Mouse (Mus musculus): ENCODE data around the gene Rassf7. TPM values are rescaled to one million over a fixed set of nuclear protein-coding genes. Genes with fewer than 3 reads are reported as not detected.

Rassf7 gene
- polyA plus RNA-seq, 1 experiment from 2014 or later, result 84.2 TPM

- H3K27me3 ChIP-seq (ENCODE audit: control insufficient read depth, insufficient read depth, low read length), result no peaks in the 10 kb centered on the region
- no peaks in the 10 kb centered on the region for H3K4me1 ChIP-seq (replicated peaks; ENCODE audit: control insufficient read depth, insufficient read depth)
- peak within 1 kb of the TSS; percentile 84 for H3K27ac ChIP-seq (replicated peaks)
- H3K9ac ChIP-seq (ENCODE audit: low read length), result peak within 1 kb of the TSS; percentile 75
- 7% methylated on average over 25 of the region's 25 CpGs for WGBS
- peaks cover 27% of the 10 kb centered on the region for H3K36me3 ChIP-seq (ENCODE audit: control insufficient read depth, insufficient read depth, low read length)
- TF ChIP-seq EP300 (optimal IDR thresholded peaks at IDR 0.05) (no peak), CTCF (IDR thresholded peaks at IDR 0.05; ENCODE audit: low read depth) (no peak)
- H3K4me3 ChIP-seq (ENCODE audit: low read depth, low read length), result peak within 1 kb of the TSS; percentile 71
- peak; percentile 83 for ATAC-seq (ENCODE audit: low FRiP score, low TSS enrichment)
- peak; percentile 84 for DNase-seq (ENCODE audit: low spot score)
- no peaks in the 10 kb centered on the region for H3K9me3 ChIP-seq (ENCODE audit: control insufficient read depth, low read length)
- H3K4me2 ChIP-seq (replicated peaks; ENCODE audit: low read depth), result peak within 1 kb of the TSS; percentile 86
Observed at GRCm38 (mm10) chr7:141265739-141266561, 50.3 kb downstream of the Rassf7 start, which contains the start of gene Irf7. TSS of gene Irf7 (minus strand) at chr7:141266481.

MicroRNAs within 50 kb of the gene (microRNA counts, 519-probe panel; counts per million panel counts)
- microRNA mmu-miR-210, result 5,661 counts per million, percentile 67 among the panel's probes with 10 or more counts

Small RNAs within 50 kb of the gene (microRNA-seq; reads per million reads assigned to microRNA genes)
- 1,168 reads per million, percentile 74 among the genes with 10 or more reads in this experiment for gene Mir210

Other genes with a start within 250 kb of the Rassf7 start
- 162 and 173 TPM in 2 replicates for gene Ifitm1, start 248.6 kb upstream of the Rassf7 start, polyA plus RNA-seq (2015; fragmentation: Nextera tagmentation; extraction: Ambion mirVana)
- 350 and 450 TPM in 2 replicates for gene Ifitm3, start 205.1 kb upstream of the Rassf7 start, polyA plus RNA-seq (2015; fragmentation: Nextera tagmentation; extraction: Ambion mirVana)
- gene Ifitm6, start 197.9 kb upstream of the Rassf7 start, polyA plus RNA-seq (2015; fragmentation: Nextera tagmentation; extraction: Ambion mirVana), result 0.40 and 0.63 TPM in 2 replicates
- gene Gm17387, start 186.7 kb upstream of the Rassf7 start, polyA plus RNA-seq (2015; fragmentation: Nextera tagmentation; extraction: Ambion mirVana), result not detected in 2 replicates
- 1.2 and 1.5 TPM in 2 replicates for gene B4galnt4, start 154.8 kb upstream of the Rassf7 start, polyA plus RNA-seq (2015; fragmentation: Nextera tagmentation; extraction: Ambion mirVana)
- 97.9 and 105 TPM in 2 replicates for gene Pkp3, start 137.6 kb upstream of the Rassf7 start, polyA plus RNA-seq (2015; fragmentation: Nextera tagmentation; extraction: Ambion mirVana)
- gene Sigirr, start 115.3 kb upstream of the Rassf7 start, polyA plus RNA-seq (2015; fragmentation: Nextera tagmentation; extraction: Ambion mirVana), result 12.6 and 14.0 TPM in 2 replicates
- 17.9 and 20.4 TPM in 2 replicates for gene Ano9, start 98.1 kb upstream of the Rassf7 start, polyA plus RNA-seq (2015; fragmentation: Nextera tagmentation; extraction: Ambion mirVana)
- gene Ptdss2, start 93.5 kb upstream of the Rassf7 start, polyA plus RNA-seq (2015; fragmentation: Nextera tagmentation; extraction: Ambion mirVana), result 21.6 and 22.9 TPM in 2 replicates
- 216 and 220 TPM in 2 replicates for gene Rnh1, start 43.0 kb upstream of the Rassf7 start, polyA plus RNA-seq (2015; fragmentation: Nextera tagmentation; extraction: Ambion mirVana)
- 118 and 125 TPM in 2 replicates for gene Hras, start 21.9 kb upstream of the Rassf7 start, polyA plus RNA-seq (2015; fragmentation: Nextera tagmentation; extraction: Ambion mirVana)
- 2.8 and 3.5 TPM in 2 replicates for gene Lrrc56, start 21.7 kb upstream of the Rassf7 start, polyA plus RNA-seq (2015; fragmentation: Nextera tagmentation; extraction: Ambion mirVana)
- 2.7 and 3.6 TPM in 2 replicates for gene Lmntd2, start 1.8 kb upstream of the Rassf7 start, polyA plus RNA-seq (2015; fragmentation: Nextera tagmentation; extraction: Ambion mirVana)
- gene Phrf1, start 12.9 kb downstream of the Rassf7 start, polyA plus RNA-seq (2015; fragmentation: Nextera tagmentation; extraction: Ambion mirVana), result 19.1 and 19.9 TPM in 2 replicates
- gene Irf7, start 50.6 kb downstream of the Rassf7 start, polyA plus RNA-seq (2015; fragmentation: Nextera tagmentation; extraction: Ambion mirVana), result 11.3 and 12.2 TPM in 2 replicates
- gene Cdhr5, start 60.9 kb downstream of the Rassf7 start, polyA plus RNA-seq (2015; fragmentation: Nextera tagmentation; extraction: Ambion mirVana), result 1.2 and 2.0 TPM in 2 replicates
- 2.2 and 2.4 TPM in 2 replicates for gene Sct, start 63.3 kb downstream of the Rassf7 start, polyA plus RNA-seq (2015; fragmentation: Nextera tagmentation; extraction: Ambion mirVana)
- 0.06 and 0.16 TPM in 2 replicates for gene Drd4, start 76.1 kb downstream of the Rassf7 start, polyA plus RNA-seq (2015; fragmentation: Nextera tagmentation; extraction: Ambion mirVana)
- gene Deaf1, start 111.8 kb downstream of the Rassf7 start, polyA plus RNA-seq (2015; fragmentation: Nextera tagmentation; extraction: Ambion mirVana), result 37.6 and 40.1 TPM in 2 replicates
- 18.6 and 19.7 TPM in 2 replicates for gene Tmem80, start 111.9 kb downstream of the Rassf7 start, polyA plus RNA-seq (2015; fragmentation: Nextera tagmentation; extraction: Ambion mirVana)
- gene Eps8l2, start 123.0 kb downstream of the Rassf7 start, polyA plus RNA-seq (2015; fragmentation: Nextera tagmentation; extraction: Ambion mirVana), result 86.1 and 96.5 TPM in 2 replicates
- 459 and 468 TPM in 2 replicates for gene Taldo1, start 176.3 kb downstream of the Rassf7 start, polyA plus RNA-seq (2015; fragmentation: Nextera tagmentation; extraction: Ambion mirVana)
- gene Gatd1, start 198.3 kb downstream of the Rassf7 start, polyA plus RNA-seq (2015; fragmentation: Nextera tagmentation; extraction: Ambion mirVana), result 30.8 and 33.8 TPM in 2 replicates
- 2.0 and 2.5 TPM in 2 replicates for gene Cend1, start 213.6 kb downstream of the Rassf7 start, polyA plus RNA-seq (2015; fragmentation: Nextera tagmentation; extraction: Ambion mirVana)
- gene Slc25a22, start 222.0 kb downstream of the Rassf7 start, polyA plus RNA-seq (2015; fragmentation: Nextera tagmentation; extraction: Ambion mirVana), result 17.2 and 17.6 TPM in 2 replicates
- gene Pidd1, start 228.2 kb downstream of the Rassf7 start, polyA plus RNA-seq (2015; fragmentation: Nextera tagmentation; extraction: Ambion mirVana), result 1.8 and 2.0 TPM in 2 replicates
- 1,187 and 1,334 TPM in 2 replicates for gene Rplp2, start 231.5 kb downstream of the Rassf7 start, polyA plus RNA-seq (2015; fragmentation: Nextera tagmentation; extraction: Ambion mirVana)
- 82.1 and 88.0 TPM in 2 replicates for gene Pnpla2, start 239.3 kb downstream of the Rassf7 start, polyA plus RNA-seq (2015; fragmentation: Nextera tagmentation; extraction: Ambion mirVana)
- gene Cracr2b, start 245.2 kb downstream of the Rassf7 start, polyA plus RNA-seq (2015; fragmentation: Nextera tagmentation; extraction: Ambion mirVana), result 20.8 and 23.5 TPM in 2 replicates